Mouse (Mus musculus) right cerebral cortex, postnatal 10 days (tissue): ENCODE results near the gene Gpatch3.

Source experiments
- DNase-seq, 2 experiments: peaks; one replicate each; pipeline ENCODE4 v3.0.0; 2021; ENCODE audit warnings: low spot score in 2 of 2

The Gpatch3 gene

GRCm38 (mm10) chr4:133584059-133584951, 9.8 kb downstream of the Gpatch3 start, which contains the start of gene Gpn2:
Gene Gpn2, plus strand, starts transcription at chr4:133584362.
- peak; percentile 91 to 92 for DNase-seq

GRCm38 (mm10) chr4:133592570-133592969, 18.0 kb downstream of the Gpatch3 start:
- peak in 1 of 2 experiments; percentile 66 for DNase-seq

DNA sequence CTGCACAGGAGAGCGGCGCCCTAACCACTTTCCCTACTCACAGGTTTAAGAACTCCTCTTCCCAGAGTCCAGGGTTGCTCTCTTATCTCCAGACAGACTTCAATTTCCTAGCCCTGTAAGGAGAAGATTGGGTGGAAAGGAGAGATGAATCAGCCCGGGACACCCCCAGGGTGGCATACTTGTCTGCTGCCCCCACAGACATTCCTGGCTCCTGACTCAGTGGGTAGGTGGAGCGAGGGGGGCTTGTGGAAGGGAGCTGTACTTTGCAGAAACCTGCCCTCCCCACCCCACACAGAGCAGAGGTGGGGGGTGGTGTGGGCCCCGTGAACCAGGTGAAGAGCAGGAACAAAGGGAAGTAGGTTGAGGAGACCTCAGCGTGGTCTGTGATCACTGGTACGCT, 21.0 kb downstream of the Gpatch3 start:
- no peak for DNase-seq

GRCm38 (mm10) chr4:133596084-133596483, 21.5 kb downstream of the Gpatch3 start:
- DNase-seq: no peak

DNA sequence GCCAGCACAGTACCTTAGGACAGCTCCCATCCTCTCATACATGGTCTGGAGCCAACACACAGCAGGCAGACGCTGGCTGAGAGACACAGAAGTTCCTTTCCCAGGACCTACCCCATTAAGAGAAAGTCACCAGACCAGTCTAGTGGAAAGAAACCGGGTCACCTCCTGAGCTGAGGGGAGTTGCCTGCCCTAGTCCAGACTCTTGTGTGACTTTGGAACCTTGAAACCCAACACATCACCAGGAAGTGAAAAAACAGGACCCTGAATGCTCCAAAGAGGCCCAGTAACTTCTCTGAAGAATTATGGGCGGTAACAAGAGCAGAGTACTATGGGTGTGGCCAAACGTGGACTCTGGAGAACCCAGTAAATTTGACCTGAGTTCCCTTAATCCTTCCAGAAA, 24.1 kb downstream of the Gpatch3 start:
- no peak for DNase-seq

DNA sequence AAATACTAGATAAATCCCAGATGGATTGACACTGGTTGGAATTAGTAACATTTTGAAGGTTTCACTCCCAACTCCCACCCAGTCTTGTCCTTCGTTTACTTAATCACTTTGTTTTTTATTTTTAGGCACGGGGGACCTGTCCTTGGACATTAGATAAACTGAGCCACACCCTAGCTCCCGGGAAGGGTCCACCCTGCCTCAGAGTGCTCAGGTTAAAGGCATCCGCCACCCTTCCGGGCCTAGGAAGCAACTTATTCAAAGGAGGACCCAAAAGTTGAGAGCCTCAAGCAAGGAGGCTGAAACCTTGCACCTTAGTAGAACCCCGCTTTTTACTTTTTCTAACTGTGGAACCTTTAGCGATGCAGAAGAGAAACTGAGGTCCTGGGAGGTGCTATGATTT, 24.6 kb downstream of the Gpatch3 start:
- no peak for DNase-seq

DNA sequence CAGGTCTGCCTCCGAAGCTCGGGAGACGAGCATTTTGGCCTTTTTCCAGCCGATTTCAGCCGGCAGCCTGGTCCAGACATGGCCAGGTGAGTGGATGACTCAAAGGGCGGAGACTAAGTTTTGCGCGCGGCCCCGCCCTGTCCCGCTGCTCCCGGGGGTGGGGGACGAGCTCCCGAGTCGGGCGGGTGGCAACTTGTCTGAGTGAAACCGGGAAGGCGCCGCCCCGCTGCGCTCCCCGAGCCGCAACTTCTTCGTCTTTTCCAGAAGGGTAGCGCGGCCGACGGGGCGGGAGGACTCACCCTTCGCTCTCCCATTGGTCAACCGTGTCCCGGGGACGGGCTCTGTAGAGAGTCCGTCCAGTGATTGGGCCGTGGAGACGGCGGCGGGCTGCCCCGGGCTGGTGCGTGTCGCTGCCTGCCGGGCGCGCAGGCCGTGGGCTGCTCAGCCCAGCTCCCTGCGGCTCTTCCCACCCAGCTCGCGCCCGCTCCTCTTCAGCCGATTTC, 25.1 kb downstream of the Gpatch3 start:
- DNase-seq: peak; percentile 88 to 89

DNA sequence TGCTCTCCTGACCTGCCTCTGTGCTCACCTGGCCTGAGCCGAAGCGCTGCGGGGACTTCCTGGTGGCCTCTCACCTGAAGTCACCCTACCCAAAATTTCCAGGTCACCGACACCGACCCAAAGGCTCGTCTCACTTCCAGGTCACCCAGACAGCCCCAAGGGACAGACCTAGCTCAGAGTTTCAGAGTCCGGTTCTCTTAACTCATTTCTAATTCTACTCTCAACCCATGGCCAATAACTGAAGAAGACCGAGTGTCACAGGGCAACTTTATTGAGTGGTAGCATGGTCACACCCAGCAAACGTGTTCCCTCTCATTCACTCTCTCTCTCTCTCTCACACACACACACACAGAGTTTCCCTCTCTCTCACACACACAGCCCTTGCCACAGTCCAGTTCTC, 25.8 kb downstream of the Gpatch3 start:
- no peak for DNase-seq

DNA sequence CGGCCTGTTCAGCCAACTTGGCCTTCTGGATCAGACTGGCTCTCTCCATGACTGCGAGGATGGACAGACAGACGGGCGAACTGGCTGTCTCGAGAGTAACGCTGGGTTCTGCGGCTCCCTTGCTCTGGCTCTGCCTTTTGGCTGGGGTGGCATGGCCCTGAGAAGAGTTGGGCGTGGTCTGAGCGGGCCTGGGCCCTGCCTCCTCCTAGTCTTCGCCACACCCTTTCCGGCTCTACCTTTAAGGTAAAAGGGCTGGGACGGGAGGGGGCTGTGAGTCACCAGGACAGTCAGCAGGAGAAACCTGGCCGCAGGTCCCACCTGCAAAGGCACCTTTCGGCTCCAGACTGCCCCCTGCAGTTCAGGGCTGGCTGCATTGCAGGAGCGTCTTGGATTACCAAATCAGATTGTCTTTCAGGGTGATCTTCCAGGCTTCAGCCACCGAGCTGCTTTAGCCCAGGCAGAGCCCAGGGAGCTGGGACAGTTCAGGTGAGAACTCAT, 27.2 kb downstream of the Gpatch3 start, which contains the start of gene Sfn:
Gene Sfn (minus strand): TSS at position 448 of the 498 bp plus-strand sequence.
- DNase-seq: no peak

GRCm38 (mm10) chr4:133603056-133603455, 28.5 kb downstream of the Gpatch3 start:
- no peak for DNase-seq

GRCm38 (mm10) chr4:133604175-133604574, 29.6 kb downstream of the Gpatch3 start:
- DNase-seq: no peak

- DNase-seq: no peak
These were observed 30.3 kb downstream of the Gpatch3 start for GRCm38 (mm10) chr4:133604856-133605255.

- no peak for DNase-seq
These were observed 30.8 kb downstream of the Gpatch3 start for GRCm38 (mm10) chr4:133605330-133605729.

GRCm38 (mm10) chr4:133607284-133607683, 32.7 kb downstream of the Gpatch3 start:
- no peak for DNase-seq

- DNase-seq: peak; percentile 67 to 80
These were observed 35.2 kb downstream of the Gpatch3 start for GRCm38 (mm10) chr4:133609719-133610118.

DNA sequence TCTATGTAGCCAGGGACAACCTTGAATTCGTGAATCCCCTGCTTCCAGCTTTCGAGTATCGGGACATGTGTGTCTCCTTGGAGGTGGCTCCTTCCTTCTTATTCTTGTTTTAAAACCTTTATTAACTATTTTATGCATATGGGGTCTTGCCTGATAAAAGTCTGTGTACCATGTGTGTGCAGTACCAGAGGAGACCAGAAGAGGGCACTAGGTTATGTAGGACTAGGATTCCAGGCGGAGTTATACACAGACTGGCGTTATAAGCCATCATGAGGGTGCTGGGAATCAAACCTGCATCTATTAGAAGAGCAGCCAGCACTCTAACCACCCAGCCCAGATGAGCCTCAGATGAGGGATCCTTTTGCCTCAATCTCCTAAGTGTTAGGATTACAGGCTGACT, 37.3 kb downstream of the Gpatch3 start:
- no peak for DNase-seq

DNA sequence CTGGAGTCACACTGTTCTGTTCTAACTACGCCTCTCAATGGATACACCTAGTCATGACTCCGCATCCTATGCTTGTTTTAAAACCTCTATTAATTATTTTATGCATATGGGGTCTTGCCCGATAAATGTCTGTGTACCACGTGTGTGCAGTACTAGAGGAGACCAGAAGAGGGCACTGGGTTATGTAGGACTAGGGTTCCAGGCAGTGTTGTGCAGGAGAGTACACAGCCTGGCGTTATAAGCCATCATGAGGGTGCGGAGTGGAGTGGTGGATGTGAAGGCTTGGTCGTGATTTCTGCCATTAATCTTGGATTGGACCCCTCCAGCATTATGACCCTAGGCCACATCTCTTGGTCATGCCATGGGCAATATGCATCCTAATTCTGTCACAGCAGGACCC, 37.9 kb downstream of the Gpatch3 start:
- no peak for DNase-seq

DNA sequence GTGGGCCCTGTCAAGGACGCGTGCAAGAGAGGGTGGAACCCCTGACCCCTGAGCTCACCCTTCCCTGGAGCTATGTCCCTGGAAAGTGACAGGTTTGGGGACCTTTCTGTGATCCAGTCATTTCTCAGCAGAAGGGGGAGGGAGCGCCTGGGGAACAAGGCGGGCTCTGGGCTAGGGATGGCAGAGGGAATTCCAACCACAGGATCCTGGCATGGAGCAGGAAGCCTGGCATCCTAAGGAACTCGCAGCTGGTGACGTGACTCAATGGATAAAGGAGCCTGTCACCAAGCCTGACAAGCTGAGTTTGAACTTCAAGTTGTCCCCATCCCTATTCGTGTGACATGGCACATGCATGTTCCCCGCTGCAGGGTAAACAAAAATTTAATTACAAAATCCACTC, 38.5 kb downstream of the Gpatch3 start:
- no peak for DNase-seq

- no peak for DNase-seq
These were observed 39.3 kb downstream of the Gpatch3 start for GRCm38 (mm10) chr4:133613867-133614266.

- DNase-seq: peak; percentile 65
These were observed 39.8 kb downstream of the Gpatch3 start for GRCm38 (mm10) chr4:133614274-133614761.

- DNase-seq: no peak
These were observed 40.9 kb downstream of the Gpatch3 start for GRCm38 (mm10) chr4:133615416-133615815.

GRCm38 (mm10) chr4:133617936-133618335, 43.4 kb downstream of the Gpatch3 start:
- no peak for DNase-seq
